Mouse (Mus musculus) liver, embryonic 15.5 days (tissue): ENCODE measurements around the gene Ulk3. TPM values are rescaled to one million over a fixed set of nuclear protein-coding genes. Genes with fewer than 3 reads are reported as not detected.

ENCODE experiments used
- ATAC-seq: fragments of 200-750 bp; cut with Nextera tagmentation; 2 replicates; pipeline ENCODE4 v1.8.0; 2017; ENCODE audit warnings: moderate number of reproducible peaks, mild to moderate bottlenecking, moderate library complexity; ENCODE audit not compliant: insufficient read depth
- H3K27ac ChIP-seq: fragments of 300-500 bp; sonication (generic); replicated peaks from 2 replicates; pipeline ENCODE4 v1.5.1; 2015; ENCODE audit warnings: mild to moderate bottlenecking, inconsistent platforms
- H3K27me3 ChIP-seq: fragments of 300-500 bp; sonication (generic); 2 replicates; pipeline ENCODE4 v1.6.1; 2015; ENCODE audit warnings: mild to moderate bottlenecking, inconsistent platforms
- H3K36me3 ChIP-seq: fragments of 300-500 bp; sonication (generic); replicated peaks from 2 replicates; pipeline ENCODE4 v1.6.1; 2015; ENCODE audit warnings: moderate library complexity, mild to moderate bottlenecking, inconsistent platforms
- H3K4me1 ChIP-seq: fragments of 300-500 bp; sonication (generic); replicated peaks from 2 replicates; pipeline ENCODE4 v1.6.1; 2015; ENCODE audit warnings: inconsistent platforms
- H3K4me2 ChIP-seq: fragments of 300-500 bp; sonication (generic); 2 replicates; pipeline ENCODE4 v1.6.1; 2015; ENCODE audit warnings: moderate library complexity, mild to moderate bottlenecking, inconsistent platforms
- H3K4me3 ChIP-seq: fragments of 300-500 bp; sonication (generic); replicated peaks from 2 replicates; pipeline ENCODE4 v1.5.1; 2015; ENCODE audit warnings: mild to moderate bottlenecking, inconsistent platforms
- H3K9ac ChIP-seq: fragments of 300-500 bp; sonication (generic); 2 replicates; pipeline ENCODE4 v1.6.1; 2015; ENCODE audit warnings: moderate library complexity, mild to moderate bottlenecking, inconsistent platforms
- H3K9me3 ChIP-seq: fragments of 300-500 bp; sonication (generic); replicated peaks from 2 replicates; pipeline ENCODE4 v1.6.1; 2016; ENCODE audit warnings: inconsistent platforms
- WGBS: fragments of 180-500 bp; shearing (Covaris S2); methylation state at CpG from one replicate; pipeline ENCODE4 v1.1.7; 2015; ENCODE audit warnings: mixed read lengths; ENCODE audit not compliant: insufficient replicate concordance; 5-methylcytosine and 5-hydroxymethylcytosine counted together
- polyA plus RNA-seq: library from polyadenylated mRNA; unstranded; fragments of >200 nt; fragmentation: Nextera tagmentation; extraction: Ambion mirVana; gene quantifications from 2 replicates; pipeline ENCODE4 v1.2.1, GENCODE M21; 2015

Gene Ulk3
- polyA plus RNA-seq, 1 experiment from 2014 or later = 3.5 TPM

DNA sequence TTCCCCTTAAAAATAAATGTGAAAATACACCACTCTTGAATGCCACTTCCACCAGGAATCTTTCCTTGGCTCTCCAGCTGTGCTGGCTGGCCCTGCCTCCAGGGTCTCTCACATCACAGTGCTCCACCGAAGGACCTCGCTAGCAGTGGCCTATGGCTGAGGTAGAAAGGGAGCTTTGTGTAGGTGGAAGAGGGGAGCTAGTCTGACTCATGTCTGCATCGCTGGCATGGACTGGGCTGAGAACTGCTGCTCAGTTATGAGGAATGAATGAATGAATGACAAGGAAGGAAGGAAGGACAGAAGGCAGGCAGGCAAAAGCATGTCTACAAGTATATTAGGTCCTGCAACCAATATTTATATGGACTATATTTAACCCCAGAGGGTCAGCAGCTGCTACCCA lies 48.0 kb downstream of the Ulk3 start:
- H3K36me3 ChIP-seq = peaks cover 29% of the 10 kb centered on the region
- H3K4me1 ChIP-seq = peaks cover 91% of the 10 kb centered on the region
- no peak for ATAC-seq
- H3K9ac ChIP-seq = 0 out of 2 replicates have a peak overlapping the region, but pooled peaks have one; percentile 21
- no peak overlapping the region for H3K4me2 ChIP-seq
- peak overlapping the region; percentile 96 for H3K27ac ChIP-seq
- WGBS = 53% methylated on average over 3 of the region's 3 CpGs
- no peaks in the 10 kb centered on the region for H3K9me3 ChIP-seq
- H3K27me3 ChIP-seq = no peaks in the 10 kb centered on the region
- H3K4me3 ChIP-seq = no peak overlapping the region

DNA sequence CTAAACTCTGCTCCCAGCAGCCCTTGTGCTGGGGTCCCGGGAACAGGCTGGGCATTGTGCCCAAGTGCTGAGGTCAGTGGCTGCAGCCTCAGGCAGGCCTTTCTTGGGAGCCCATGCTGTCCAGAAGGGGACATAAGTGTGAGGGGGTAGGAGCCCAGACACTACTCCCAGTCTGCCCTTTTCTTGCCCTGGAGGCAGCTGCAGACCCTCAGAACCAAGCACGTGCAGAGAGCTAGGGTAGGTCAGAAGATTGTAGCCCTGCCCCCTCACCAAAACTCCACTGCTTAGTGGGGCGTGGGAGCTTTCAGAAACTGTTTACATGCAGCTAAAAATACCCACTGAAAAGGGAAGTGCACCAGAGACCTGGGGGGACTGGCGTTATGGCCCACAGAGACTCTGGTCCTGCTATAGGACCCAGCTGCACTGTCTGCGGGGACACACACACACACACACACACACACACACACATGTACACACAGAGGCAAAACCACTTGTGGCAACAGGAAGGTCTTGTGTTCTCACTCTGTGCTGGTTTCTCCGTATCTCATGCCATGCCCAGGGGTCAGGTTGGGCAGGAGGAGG lies 48.6 kb downstream of the Ulk3 start:
- WGBS = 10% methylated on average over 6 of the region's 6 CpGs
- Histone ChIP-seq H3K4me1 (peaks cover 93% of the 10 kb centered on the region), H3K4me3 (no peak overlapping the region), H3K36me3 (peaks cover 28% of the 10 kb centered on the region), H3K4me2 (peak overlapping the region; percentile 71), H3K27ac (peak overlapping the region; percentile 96), H3K27me3 (no peaks in the 10 kb centered on the region), H3K9me3 (no peaks in the 10 kb centered on the region), H3K9ac (peak overlapping the region; percentile 21; the same call in 1 of the 2 replicates)
- ATAC-seq = no peak

GRCm38 (mm10) chr9:57638651-57639459 lies 49.6 kb downstream of the Ulk3 start:
- Histone ChIP-seq H3K9me3 (no peaks in the 10 kb centered on the region), H3K4me3 (peak overlapping the region; percentile 24), H3K27me3 (no peaks in the 10 kb centered on the region), H3K36me3 (peaks cover 20% of the 10 kb centered on the region), H3K9ac (peak overlapping the region; percentile 19), H3K4me2 (peak overlapping the region; percentile 71), H3K27ac (peak overlapping the region; percentile 96), H3K4me1 (peaks cover 93% of the 10 kb centered on the region)
- 6% methylated on average over 8 of the region's 8 CpGs for WGBS
- peak; percentile 80 for ATAC-seq

DNA sequence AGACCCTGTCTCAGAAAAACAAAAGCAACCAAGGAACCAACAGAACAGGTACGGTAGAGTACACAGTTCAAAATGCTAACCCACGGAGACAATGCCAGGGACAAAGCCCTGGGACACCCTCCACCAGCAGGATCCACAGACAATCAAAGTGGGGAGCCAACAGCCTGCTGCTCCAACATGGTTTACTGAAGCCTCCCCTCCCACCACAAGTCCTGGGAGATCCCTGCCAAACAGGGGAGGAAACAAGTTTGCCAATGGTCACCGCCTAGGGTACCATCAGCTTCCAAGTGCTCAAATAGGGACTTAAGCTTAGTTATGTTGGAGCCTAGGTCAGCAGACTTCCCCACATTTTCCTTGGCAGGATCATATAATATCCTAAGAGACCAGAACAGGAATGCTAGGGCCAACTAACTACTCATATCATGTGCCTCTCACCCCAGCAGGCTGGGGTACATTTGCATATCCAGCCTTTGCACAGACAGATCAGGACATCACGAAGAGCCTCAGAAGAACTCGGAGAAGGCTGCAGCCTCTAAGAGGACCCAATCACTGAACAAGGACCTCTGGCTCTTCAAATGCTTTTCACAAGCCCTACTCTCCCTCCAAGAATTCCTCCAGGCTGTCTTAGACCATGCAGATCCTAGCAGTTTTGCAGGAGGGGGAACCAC lies 50.5 kb downstream of the Ulk3 start:
- Histone ChIP-seq H3K9me3 (no peaks in the 10 kb centered on the region), H3K27ac (peak overlapping the region; percentile 96), H3K4me1 (peaks cover 93% of the 10 kb centered on the region), H3K27me3 (no peaks in the 10 kb centered on the region), H3K36me3 (peaks cover 14% of the 10 kb centered on the region; the same call in 1 of the 2 replicates), H3K4me2 (peak overlapping the region; percentile 71), H3K9ac (peak overlapping the region; percentile 40), H3K4me3 (peak overlapping the region; percentile 47)
- 32% methylated on average over 5 of the region's 5 CpGs for WGBS
- ATAC-seq = no peak

GRCm38 (mm10) chr9:57640384-57640783 lies 51.1 kb downstream of the Ulk3 start:
- H3K9me3 ChIP-seq = no peaks in the 10 kb centered on the region
- peak overlapping the region; percentile 96 for H3K27ac ChIP-seq
- peak overlapping the region; percentile 71 for H3K4me2 ChIP-seq
- H3K36me3 ChIP-seq = peaks cover 14% of the 10 kb centered on the region; the same call in 1 of the 2 replicates
- ATAC-seq = peak; percentile 40
- peak overlapping the region; percentile 40 for H3K9ac ChIP-seq
- H3K4me3 ChIP-seq = peak overlapping the region; percentile 47
- H3K4me1 ChIP-seq = peaks cover 95% of the 10 kb centered on the region
- 2% methylated on average over 15 of the region's 15 CpGs for WGBS
- H3K27me3 ChIP-seq = no peaks in the 10 kb centered on the region

GRCm38 (mm10) chr9:57641022-57641421 lies 51.8 kb downstream of the Ulk3 start:
- Histone ChIP-seq H3K36me3 (peaks cover 10% of the 10 kb centered on the region; the same call in 1 of the 2 replicates), H3K27ac (peak overlapping the region; percentile 96), H3K4me2 (peak overlapping the region; percentile 71), H3K9ac (peak overlapping the region; percentile 40), H3K27me3 (no peaks in the 10 kb centered on the region), H3K9me3 (no peaks in the 10 kb centered on the region), H3K4me3 (peak overlapping the region; percentile 47; the same call in 1 of the 2 replicates), H3K4me1 (peaks cover 95% of the 10 kb centered on the region)
- ATAC-seq = no peak
- 67% methylated on average over 1 of the region's 1 CpGs for WGBS

DNA sequence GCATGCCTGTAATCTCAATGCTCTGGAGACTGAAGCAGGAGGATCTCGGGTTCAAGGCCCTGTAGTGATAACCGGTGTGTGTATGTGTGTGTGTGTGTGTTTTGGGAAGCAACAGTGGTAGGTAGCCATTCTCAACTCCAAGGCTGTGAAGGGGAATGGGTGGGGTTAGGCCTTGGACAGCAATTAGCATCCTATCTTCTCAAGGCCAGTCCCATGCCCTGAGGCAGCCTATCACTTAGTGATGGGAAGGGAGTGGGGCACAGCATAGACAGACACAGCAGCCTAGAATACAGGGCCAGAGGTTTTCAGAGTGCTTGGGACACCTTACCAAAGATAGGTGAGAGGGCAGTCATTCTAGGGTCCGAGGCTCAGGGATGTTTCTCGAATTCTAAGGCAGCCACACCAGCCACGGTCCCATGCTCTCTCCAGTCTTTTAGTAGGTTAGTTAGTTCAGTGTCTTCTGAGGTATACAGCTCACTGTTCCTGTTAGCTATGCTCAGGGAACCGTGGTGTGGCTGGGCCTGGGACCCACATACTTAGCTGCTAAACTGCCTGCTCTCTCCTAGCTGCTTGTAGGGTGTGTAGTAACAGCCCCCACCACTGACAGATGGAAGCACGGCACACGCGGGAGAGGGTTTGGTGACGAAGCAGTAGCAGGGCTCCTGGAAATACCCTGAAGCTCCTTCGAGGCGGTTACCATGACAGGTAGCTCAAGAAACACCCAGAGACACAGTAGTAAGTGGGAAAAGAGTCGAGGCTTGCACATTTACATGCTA lies 52.7 kb downstream of the Ulk3 start:
- no peak overlapping the region for H3K9ac ChIP-seq
- no peak for ATAC-seq
- WGBS = 59% methylated on average over 13 of the region's 13 CpGs
- peaks cover 10% of the 10 kb centered on the region; the same call in 1 of the 2 replicates for H3K36me3 ChIP-seq
- H3K27me3 ChIP-seq = no peaks in the 10 kb centered on the region
- no peak overlapping the region; the same call in none of the 2 replicates for H3K4me2 ChIP-seq
- peak overlapping the region; percentile 96 for H3K27ac ChIP-seq
- no peaks in the 10 kb centered on the region for H3K9me3 ChIP-seq
- peaks cover 99% of the 10 kb centered on the region for H3K4me1 ChIP-seq
- H3K4me3 ChIP-seq = no peak overlapping the region

- Histone ChIP-seq H3K4me3 (peak overlapping the region; percentile 93), H3K36me3 (peaks cover 10% of the 10 kb centered on the region; the same call in 1 of the 2 replicates), H3K4me2 (peak overlapping the region; percentile 96), H3K9ac (peak overlapping the region; percentile 96), H3K4me1 (peaks cover 92% of the 10 kb centered on the region), H3K9me3 (no peaks in the 10 kb centered on the region), H3K27ac (peak overlapping the region; percentile 96), H3K27me3 (no peaks in the 10 kb centered on the region)
- WGBS = 14% methylated on average over 9 of the region's 9 CpGs
- no peak for ATAC-seq
These were observed 54.1 kb downstream of the Ulk3 start for GRCm38 (mm10) chr9:57643169-57643855.

- peaks cover 10% of the 10 kb centered on the region; the same call in 1 of the 2 replicates for H3K36me3 ChIP-seq
- peak; percentile 23; the same call in 1 of the 2 replicates for ATAC-seq
- H3K4me3 ChIP-seq = peak overlapping the region; percentile 93
- H3K4me2 ChIP-seq = peak overlapping the region; percentile 96
- H3K27me3 ChIP-seq = no peaks in the 10 kb centered on the region
- H3K27ac ChIP-seq = peak overlapping the region; percentile 96
- peak overlapping the region; percentile 96 for H3K9ac ChIP-seq
- WGBS = 7% methylated on average over 7 of the region's 7 CpGs
- H3K9me3 ChIP-seq = no peaks in the 10 kb centered on the region
- peaks cover 91% of the 10 kb centered on the region for H3K4me1 ChIP-seq
These were observed 54.6 kb downstream of the Ulk3 start for GRCm38 (mm10) chr9:57643856-57644180.

- Histone ChIP-seq H3K36me3 (peaks cover 10% of the 10 kb centered on the region; the same call in 1 of the 2 replicates), H3K4me2 (peak overlapping the region; percentile 96), H3K4me1 (peaks cover 84% of the 10 kb centered on the region), H3K9ac (peak overlapping the region; percentile 96), H3K9me3 (no peaks in the 10 kb centered on the region), H3K27ac (peak overlapping the region; percentile 96), H3K4me3 (peak overlapping the region; percentile 93), H3K27me3 (no peaks in the 10 kb centered on the region)
- no peak for ATAC-seq
- WGBS = 0% methylated on average over 18 of the region's 18 CpGs
These were observed 55.2 kb downstream of the Ulk3 start for GRCm38 (mm10) chr9:57644442-57644943.
